Mouse (Mus musculus) ES-E14 (cell line): ENCODE results near the gene Defa28.
"Not testable (repeated sequence)": the region's sequence is repeated elsewhere in the genome, so short reads cannot be mapped to it uniquely, and the experiment has no call there.

ENCODE experiments used
- CHD2 ChIP-seq: IDR thresholded peaks from 2 replicates; pipeline ENCODE4 v1.6.1; 2014; ENCODE audit warnings: mild to moderate bottlenecking, low read depth, low read length, inconsistent platforms
- HCFC1 ChIP-seq: IDR thresholded peaks from 2 replicates; pipeline ENCODE4 v1.6.1; 2012; ENCODE audit warnings: low read length, inconsistent platforms, borderline replicate concordance; ENCODE audit not compliant: insufficient read depth
- ZNF384 ChIP-seq: IDR thresholded peaks from 2 replicates; pipeline ENCODE4 v1.6.1; 2012; ENCODE audit warnings: low read depth, low read length, inconsistent platforms

- not testable (repeated sequence) for TF ChIP-seq CHD2, ZNF384, HCFC1
These were observed 11.6 kb downstream of the Defa28 start, which contains the start of gene Gm7861 for GRCm38 (mm10) chr8:21594408-21594807.
